Mouse (Mus musculus): ENCODE measurements around the gene Itga3. TPM values are rescaled to one million over a fixed set of nuclear protein-coding genes. Genes with fewer than 3 reads are reported as not detected.
A peak's percentile ranks its signal among the peaks of the same experiment; 100 is the strongest.

Itga3 gene
- polyA plus RNA-seq, 1 experiment from 2014 or later, result 2.4 TPM

DNA sequence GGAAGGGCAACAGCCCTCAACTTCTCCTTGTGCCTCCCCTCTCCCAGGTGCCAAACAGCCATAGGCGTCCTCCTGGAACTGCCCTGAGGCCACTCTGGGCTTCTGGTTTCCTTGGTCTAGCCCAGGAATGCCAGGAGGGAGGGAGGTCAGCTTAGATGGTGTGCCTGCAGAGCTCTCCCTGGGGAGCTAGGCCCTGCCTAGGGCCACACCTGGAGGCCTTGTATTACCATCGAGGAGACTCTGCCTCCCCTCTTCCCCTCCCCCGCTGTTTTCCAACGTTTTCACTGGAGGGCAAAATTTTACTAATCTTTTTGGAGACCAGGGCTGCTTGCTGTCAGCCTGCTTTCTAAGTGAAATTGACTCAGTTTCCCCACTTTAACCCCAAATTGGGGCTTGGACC lies 70.6 kb downstream of the Itga3 start:
- H3K9me3 ChIP-seq (replicated peaks), result no peaks in the 10 kb centered on the region
- peak overlapping the region; percentile 75 for H3K4me2 ChIP-seq
- H3K4me1 ChIP-seq, result peaks cover 35% of the 10 kb centered on the region
- H3K4me3 ChIP-seq, result peak overlapping the region; percentile 43
- H3K36me3 ChIP-seq (ENCODE audit: poor library complexity, severe bottlenecking), result peaks cover 46% of the 10 kb centered on the region
- H3K9ac ChIP-seq, result peak overlapping the region; percentile 67; the same call in 1 of the 2 replicates
- no peak for ATAC-seq
- H3K27ac ChIP-seq, result peak overlapping the region; percentile 81
- 37% methylated on average over 4 of the region's 4 CpGs for whole genome bisulfite sequencing
- H3K27me3 ChIP-seq, result no peaks in the 10 kb centered on the region

DNA sequence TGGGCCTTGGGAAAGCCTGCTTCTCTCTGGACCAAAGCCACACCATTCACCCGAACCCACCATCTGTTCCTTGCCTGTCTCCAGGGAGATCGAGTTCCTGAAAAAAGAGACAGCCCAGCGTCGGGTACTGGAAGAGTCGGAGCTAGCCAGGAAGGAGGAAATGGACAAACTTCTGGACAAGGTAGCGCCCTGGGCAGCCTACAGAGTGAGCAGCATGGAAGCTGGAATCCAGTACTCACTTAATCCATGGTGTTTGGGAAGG lies 71.7 kb downstream of the Itga3 start:
- Histone ChIP-seq H3K4me3 (no peak overlapping the region), H3K9me3 (replicated peaks) (no peaks in the 10 kb centered on the region), H3K9ac (no peak overlapping the region), H3K4me1 (peaks cover 44% of the 10 kb centered on the region), H3K27ac (peak overlapping the region; percentile 20), H3K36me3 (ENCODE audit: poor library complexity, severe bottlenecking) (peaks cover 57% of the 10 kb centered on the region), H3K27me3 (no peaks in the 10 kb centered on the region), H3K4me2 (no peak overlapping the region)
- ATAC-seq, result no peak
- WGBS, result 72% methylated on average over 6 of the region's 6 CpGs

DNA sequence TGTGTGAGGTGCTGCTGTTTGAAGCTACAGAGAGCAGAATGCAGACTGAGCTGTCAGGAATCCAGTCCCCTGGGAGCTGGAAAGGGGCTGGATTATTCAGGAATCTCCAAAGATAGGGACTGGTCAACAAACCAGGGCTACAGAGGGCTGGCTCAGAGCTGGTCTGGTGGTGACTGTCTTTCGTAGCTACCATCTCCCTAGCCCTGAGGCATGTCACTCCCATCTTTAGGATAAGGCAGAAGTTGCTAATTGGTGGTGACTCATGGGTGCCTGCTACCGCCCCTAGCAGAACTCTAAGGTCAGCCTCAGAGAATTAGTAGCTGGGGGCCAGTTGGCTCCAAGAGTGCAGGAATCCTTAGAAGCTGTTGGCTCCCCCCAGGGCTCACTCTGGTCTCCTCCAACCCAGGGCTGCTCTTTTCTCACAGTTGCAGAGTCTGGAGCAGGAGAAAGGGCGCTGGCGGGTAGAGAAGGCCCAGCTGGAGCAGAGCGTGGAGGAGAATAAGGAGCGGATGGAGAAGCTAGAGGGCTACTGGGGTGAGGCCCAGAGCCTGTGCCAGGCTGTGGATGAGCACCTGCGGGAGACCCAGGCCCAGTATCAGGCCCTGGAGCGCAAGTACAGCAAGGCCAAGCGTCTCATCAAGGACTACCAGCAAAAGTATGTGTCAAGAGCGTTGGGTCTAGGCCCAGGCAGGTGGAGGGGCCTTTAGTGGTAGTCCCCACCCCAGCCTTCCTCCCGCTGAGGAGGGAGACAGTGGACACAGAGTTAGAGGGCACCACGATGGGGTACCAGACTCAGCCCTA lies 72.3 kb downstream of the Itga3 start:
- no peaks in the 10 kb centered on the region for H3K9me3 ChIP-seq (replicated peaks)
- no peak for ATAC-seq
- no peaks in the 10 kb centered on the region for H3K27me3 ChIP-seq
- peak overlapping the region; percentile 20; the same call in 1 of the 2 replicates for H3K27ac ChIP-seq
- H3K9ac ChIP-seq, result no peak overlapping the region
- peaks cover 62% of the 10 kb centered on the region for H3K36me3 ChIP-seq (ENCODE audit: poor library complexity, severe bottlenecking)
- no peak overlapping the region for H3K4me3 ChIP-seq
- 90% methylated on average over 12 of the region's 12 CpGs for WGBS
- H3K4me1 ChIP-seq, result peaks cover 41% of the 10 kb centered on the region
- no peak overlapping the region for H3K4me2 ChIP-seq

DNA sequence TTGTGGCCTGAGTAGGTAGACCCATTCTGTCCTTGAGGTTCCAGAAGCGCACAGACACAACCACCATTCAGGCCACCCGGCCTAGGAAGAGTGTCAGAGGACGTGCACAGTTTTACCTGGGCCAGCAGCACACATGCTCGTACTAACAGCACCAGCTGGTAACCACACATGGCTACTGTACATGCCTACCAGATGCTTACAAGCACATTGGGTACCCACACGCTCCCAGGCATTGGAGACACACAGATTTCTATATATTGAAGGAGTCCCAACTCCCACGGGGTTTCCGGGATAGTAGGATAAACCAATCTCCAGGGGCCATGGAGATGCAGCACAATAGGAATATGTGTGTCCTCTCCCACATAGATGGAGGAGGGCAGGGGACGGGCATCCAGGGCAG lies 73.9 kb downstream of the Itga3 start:
- H3K27me3 ChIP-seq, result no peaks in the 10 kb centered on the region
- H3K9me3 ChIP-seq (replicated peaks), result no peaks in the 10 kb centered on the region
- H3K4me2 ChIP-seq, result no peak overlapping the region
- peaks cover 43% of the 10 kb centered on the region for H3K4me1 ChIP-seq
- H3K36me3 ChIP-seq (ENCODE audit: poor library complexity, severe bottlenecking), result peaks cover 78% of the 10 kb centered on the region
- H3K4me3 ChIP-seq, result no peak overlapping the region
- no peak overlapping the region for H3K9ac ChIP-seq
- 95% methylated on average over 8 of the region's 8 CpGs for WGBS
- ATAC-seq, result no peak
- no peak overlapping the region for H3K27ac ChIP-seq

DNA sequence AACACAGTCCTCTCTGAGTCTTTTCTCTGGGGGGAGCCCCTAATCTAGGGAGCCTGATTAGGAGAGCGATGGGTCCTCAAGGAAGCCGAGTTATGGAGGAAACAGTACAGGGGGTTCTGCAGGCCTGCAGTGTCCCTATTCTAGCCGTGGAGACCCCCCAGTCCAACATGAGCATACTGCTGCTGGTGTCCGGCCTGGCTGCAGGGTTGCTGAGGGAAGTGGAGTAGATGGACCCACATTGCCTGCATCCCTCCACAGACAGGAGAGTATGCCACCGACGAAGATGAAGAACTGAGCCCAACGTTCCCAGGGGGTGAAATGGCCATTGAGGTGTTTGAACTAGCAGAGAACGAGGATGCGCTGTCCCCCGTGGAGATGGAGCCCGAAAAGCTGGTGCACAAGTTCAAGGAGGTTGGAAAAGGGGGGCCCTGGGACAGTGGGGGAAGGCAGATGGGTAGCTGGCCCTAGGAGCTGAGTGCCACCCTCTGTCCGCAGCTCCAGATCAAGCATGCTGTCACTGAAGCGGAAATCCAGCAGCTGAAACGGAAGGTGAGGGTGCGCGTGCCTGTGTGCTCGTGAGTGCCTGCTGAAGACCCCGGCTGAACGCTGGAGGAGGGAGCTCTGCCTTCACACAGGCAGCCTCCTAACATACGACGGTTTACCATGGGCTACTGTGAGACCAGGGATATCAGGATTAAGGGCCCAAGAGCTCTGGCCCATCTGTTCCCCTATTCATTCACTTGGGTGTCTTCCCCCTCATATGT lies 74.8 kb downstream of the Itga3 start:
- no peak overlapping the region for H3K27ac ChIP-seq

DNA sequence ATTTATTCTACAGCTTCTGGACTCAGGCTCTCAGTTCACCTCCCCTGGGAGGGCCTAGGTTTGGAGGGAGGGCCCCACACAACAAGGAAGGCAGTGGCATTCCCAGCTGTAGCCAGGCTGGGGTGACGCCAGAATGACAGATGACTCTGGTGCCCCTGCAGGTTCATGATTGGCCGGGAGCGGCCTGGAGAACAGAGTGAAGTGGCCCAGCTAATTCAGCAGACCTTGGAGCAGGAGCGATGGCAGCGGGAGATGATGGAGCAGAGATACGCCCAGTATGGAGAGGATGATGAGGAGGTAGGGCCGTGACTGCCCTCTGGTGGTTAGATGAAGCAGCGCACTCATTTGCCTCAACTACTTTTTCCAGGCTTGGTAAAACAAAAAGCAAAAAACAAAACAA lies 75.5 kb downstream of the Itga3 start:
- Histone ChIP-seq H3K9me3 (replicated peaks) (no peaks in the 10 kb centered on the region), H3K27me3 (no peaks in the 10 kb centered on the region), H3K4me2 (peak overlapping the region; percentile 10; the same call in 1 of the 2 replicates), H3K36me3 (ENCODE audit: poor library complexity, severe bottlenecking) (peaks cover 95% of the 10 kb centered on the region), H3K4me1 (peaks cover 45% of the 10 kb centered on the region), H3K27ac (peak overlapping the region; percentile 77), H3K4me3 (no peak overlapping the region), H3K9ac (peak overlapping the region; percentile 36; the same call in 1 of the 2 replicates)
- ATAC-seq, result peak; percentile 74
- under 1% methylated on average over 8 of the region's 8 CpGs for WGBS

More for the DNA sequence above, 74.8 kb downstream of the Itga3 start:
- H3K4me1 ChIP-seq, result peaks cover 44% of the 10 kb centered on the region
- H3K9me3 ChIP-seq (replicated peaks), result no peaks in the 10 kb centered on the region
- no peak for ATAC-seq
- no peak overlapping the region for H3K9ac ChIP-seq
- WGBS, result 91% methylated on average over 21 of the region's 21 CpGs
- H3K36me3 ChIP-seq (ENCODE audit: poor library complexity, severe bottlenecking), result peaks cover 88% of the 10 kb centered on the region
- H3K4me2 ChIP-seq, result no peak overlapping the region
- no peak overlapping the region for H3K4me3 ChIP-seq
- no peaks in the 10 kb centered on the region for H3K27me3 ChIP-seq

DNA sequence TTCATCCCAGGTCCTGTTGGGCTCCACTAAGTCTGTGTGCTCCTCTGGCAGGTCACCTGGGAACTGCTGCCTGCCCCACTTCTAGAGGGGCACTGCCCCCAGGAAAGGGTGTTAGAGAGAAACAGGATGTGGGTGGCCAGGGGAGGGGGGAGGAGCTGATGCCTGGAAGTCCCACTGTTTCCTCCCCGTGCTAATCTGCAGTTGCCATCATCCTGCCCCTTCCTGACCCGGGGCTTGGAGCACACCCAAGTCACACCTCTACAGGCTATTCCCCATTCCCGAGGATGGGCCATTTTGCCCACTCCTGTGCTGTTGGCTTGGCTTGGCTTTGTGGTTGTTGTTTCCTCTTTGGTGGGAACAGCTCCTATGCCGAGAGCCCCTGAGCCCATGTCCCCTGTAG lies 76.1 kb downstream of the Itga3 start:
- Histone ChIP-seq H3K4me1 (peaks cover 45% of the 10 kb centered on the region), H3K27ac (peak overlapping the region; percentile 77), H3K36me3 (ENCODE audit: poor library complexity, severe bottlenecking) (peaks cover 93% of the 10 kb centered on the region), H3K4me2 (peak overlapping the region; percentile 10; the same call in 1 of the 2 replicates), H3K9ac (peak overlapping the region; percentile 36; the same call in 1 of the 2 replicates), H3K4me3 (no peak overlapping the region), H3K9me3 (replicated peaks) (no peaks in the 10 kb centered on the region), H3K27me3 (no peaks in the 10 kb centered on the region)
- ATAC-seq, result no peak; the same call in 1 of the 2 replicates
- WGBS, result 50% methylated on average over 4 of the region's 4 CpGs

DNA sequence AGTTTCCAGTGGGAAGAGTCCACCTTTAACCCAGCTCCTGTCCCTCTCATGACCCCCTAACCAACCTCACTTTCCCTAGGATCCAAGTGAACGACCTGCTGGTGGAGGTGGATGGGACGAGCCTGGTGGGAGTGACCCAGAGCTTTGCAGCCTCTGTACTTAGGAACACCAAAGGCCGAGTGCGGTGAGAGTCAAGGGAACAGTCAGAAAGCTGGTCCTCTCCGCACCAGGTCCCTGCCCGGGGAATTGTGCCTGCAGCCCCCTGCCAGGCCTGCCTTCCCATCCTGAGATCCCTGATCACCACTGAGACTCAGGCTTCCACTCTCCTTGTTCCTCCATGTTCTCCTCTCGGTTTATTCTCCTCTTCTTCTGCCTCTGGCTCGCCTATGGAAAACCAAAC lies 76.5 kb downstream of the Itga3 start:
- H3K9ac ChIP-seq, result 0 out of 2 replicates have a peak overlapping the region, but pooled peaks have one; percentile 36
- no peaks in the 10 kb centered on the region for H3K27me3 ChIP-seq
- 80% methylated on average over 8 of the region's 8 CpGs for WGBS
- H3K9me3 ChIP-seq (replicated peaks), result no peaks in the 10 kb centered on the region
- H3K4me1 ChIP-seq, result peaks cover 48% of the 10 kb centered on the region
- no peak for ATAC-seq
- no peak overlapping the region for H3K4me2 ChIP-seq
- H3K4me3 ChIP-seq, result no peak overlapping the region
- peak overlapping the region; percentile 77 for H3K27ac ChIP-seq
- H3K36me3 ChIP-seq (ENCODE audit: poor library complexity, severe bottlenecking), result peaks cover 91% of the 10 kb centered on the region

DNA sequence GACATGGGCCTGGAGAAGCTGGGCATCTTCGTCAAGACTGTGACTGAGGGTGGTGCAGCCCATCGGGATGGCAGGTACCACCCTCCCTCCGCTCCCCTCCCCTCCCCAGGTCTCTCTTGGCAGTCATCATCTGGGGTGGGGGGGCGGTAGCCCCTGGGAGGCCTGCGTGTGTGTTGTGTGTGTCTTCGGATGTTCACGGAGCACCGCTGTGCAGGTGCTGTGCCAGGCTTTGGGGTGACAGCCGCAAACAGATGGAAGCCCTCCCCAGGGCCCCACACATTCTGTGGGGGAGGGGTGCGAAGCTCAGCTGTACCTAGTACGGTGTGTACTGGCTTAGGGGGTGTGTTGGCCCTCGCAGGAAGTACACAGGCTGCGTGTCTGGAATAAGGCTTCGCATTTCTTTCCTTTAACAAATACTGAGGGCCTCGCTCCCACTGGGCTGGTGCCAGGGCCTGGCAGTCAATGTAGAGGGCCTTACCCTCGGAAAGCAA lies 78.5 kb downstream of the Itga3 start:
- ATAC-seq, result peak; percentile 50
- H3K4me3 ChIP-seq, result no peak overlapping the region; the same call in 1 of the 2 replicates
- H3K27me3 ChIP-seq, result no peaks in the 10 kb centered on the region
- peak overlapping the region; percentile 77 for H3K27ac ChIP-seq
- H3K4me1 ChIP-seq, result peaks cover 69% of the 10 kb centered on the region
- H3K9me3 ChIP-seq (replicated peaks), result no peaks in the 10 kb centered on the region
- H3K4me2 ChIP-seq, result peak overlapping the region; percentile 20; the same call in 1 of the 2 replicates
- WGBS, result 68% methylated on average over 16 of the region's 16 CpGs
- peaks cover 74% of the 10 kb centered on the region for H3K36me3 ChIP-seq (ENCODE audit: poor library complexity, severe bottlenecking)
- H3K9ac ChIP-seq, result peak overlapping the region; percentile 7

DNA sequence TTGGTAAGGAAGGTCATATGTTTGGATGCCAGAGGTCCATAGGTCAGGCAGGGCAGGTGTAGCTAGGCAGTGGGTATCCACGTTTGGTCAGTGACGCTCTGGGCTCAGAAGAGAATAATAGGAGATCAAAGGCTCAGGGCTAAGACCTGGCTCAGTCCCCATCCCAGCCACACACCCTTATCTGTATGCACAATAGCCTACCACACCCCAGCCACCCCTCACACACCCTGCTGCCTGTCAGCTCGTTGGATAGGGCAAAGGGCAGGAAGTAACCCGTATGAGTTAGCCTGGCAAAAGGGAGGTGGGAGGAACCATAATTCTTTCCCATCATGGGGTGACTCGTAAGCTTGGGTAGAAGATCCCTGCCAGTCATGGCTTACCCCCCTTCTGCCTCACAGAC lies 79.0 kb downstream of the Itga3 start:
- ATAC-seq, result no peak
- 77% methylated on average over 5 of the region's 5 CpGs for WGBS
- peak overlapping the region; percentile 20; the same call in 1 of the 2 replicates for H3K4me2 ChIP-seq
- no peaks in the 10 kb centered on the region for H3K9me3 ChIP-seq (replicated peaks)
- peaks cover 69% of the 10 kb centered on the region for H3K36me3 ChIP-seq (ENCODE audit: poor library complexity, severe bottlenecking)
- no peak overlapping the region for H3K4me3 ChIP-seq
- no peaks in the 10 kb centered on the region for H3K27me3 ChIP-seq
- H3K9ac ChIP-seq, result peak overlapping the region; percentile 7
- H3K4me1 ChIP-seq, result peaks cover 74% of the 10 kb centered on the region
- H3K27ac ChIP-seq, result peak overlapping the region; percentile 77

DNA sequence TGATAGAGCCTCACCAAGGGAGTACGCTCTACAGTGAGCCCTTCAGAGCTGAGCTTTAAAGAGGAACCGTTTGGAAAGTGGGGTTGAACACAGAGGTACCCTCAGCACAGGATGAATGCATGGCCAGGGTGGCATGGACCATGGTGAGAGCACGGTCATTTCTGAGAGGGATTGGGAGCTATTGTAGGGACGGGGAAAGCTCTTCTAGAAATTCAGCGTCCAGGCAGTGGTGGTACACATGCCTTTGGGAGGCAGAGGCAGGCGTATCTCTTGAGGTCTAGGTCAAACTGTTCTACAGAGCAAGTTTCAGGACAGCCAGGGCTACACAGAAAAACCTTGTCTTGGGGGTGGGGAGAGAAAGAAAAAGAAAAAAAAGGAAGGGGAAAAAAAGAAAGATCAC lies 79.6 kb downstream of the Itga3 start:
- Histone ChIP-seq H3K27me3 (no peaks in the 10 kb centered on the region), H3K9ac (no peak overlapping the region), H3K4me1 (peaks cover 80% of the 10 kb centered on the region), H3K36me3 (ENCODE audit: poor library complexity, severe bottlenecking) (peaks cover 63% of the 10 kb centered on the region), H3K27ac (no peak overlapping the region; the same call in 1 of the 2 replicates), H3K4me2 (no peak overlapping the region), H3K4me3 (no peak overlapping the region), H3K9me3 (replicated peaks) (no peaks in the 10 kb centered on the region)
- 92% methylated on average over 6 of the region's 6 CpGs for WGBS
- no peak for ATAC-seq

DNA sequence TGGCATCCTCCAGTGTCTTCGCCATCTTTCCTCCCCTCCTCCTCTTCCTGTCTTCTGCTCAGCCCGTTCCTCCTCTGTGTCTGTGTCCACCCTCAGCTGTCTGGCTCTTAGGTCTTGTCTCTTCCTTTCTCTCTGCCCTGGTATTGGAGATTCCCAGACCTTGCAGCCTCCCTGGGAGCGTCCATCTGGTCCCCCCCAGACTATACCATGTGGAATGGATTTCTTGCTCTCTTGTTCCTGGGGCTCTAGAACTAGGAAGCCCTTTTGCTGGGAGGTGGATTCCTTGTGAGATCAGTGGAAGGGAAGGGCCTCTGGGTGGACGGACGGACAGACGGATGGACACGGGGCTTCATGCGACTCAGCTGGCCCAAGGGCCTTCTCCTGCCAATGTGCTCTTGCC lies 80.5 kb downstream of the Itga3 start:
- Histone ChIP-seq H3K9ac (peak overlapping the region; percentile 95; the same call in 1 of the 2 replicates), H3K4me2 (peak overlapping the region; percentile 100), H3K9me3 (replicated peaks) (no peaks in the 10 kb centered on the region), H3K27ac (peak overlapping the region; percentile 57), H3K27me3 (no peaks in the 10 kb centered on the region), H3K36me3 (ENCODE audit: poor library complexity, severe bottlenecking) (peaks cover 56% of the 10 kb centered on the region), H3K4me3 (no peak overlapping the region), H3K4me1 (peaks cover 82% of the 10 kb centered on the region)
- 89% methylated on average over 8 of the region's 8 CpGs for WGBS
- no peak for ATAC-seq
